Mouse (Mus musculus): Measurements from ENCODE around the gene Gimap1. TPM values are rescaled to one million over a fixed set of nuclear protein-coding genes. Genes with fewer than 3 reads are reported as not detected.

The Gimap1 gene
- polyA plus RNA-seq, 1 experiment from 2014 or later: 5.6 TPM

GRCm38 (mm10) chr6:48787867-48788266, 49.0 kb downstream of the Gimap1 start:
- Histone ChIP-seq H3K4me2 (ENCODE audit: low read depth, low read length) (no peak overlapping the region), H3K27me3 (ENCODE audit: control insufficient read depth, insufficient read depth, low read length) (no peaks in the 10 kb centered on the region), H3K9ac (replicated peaks; ENCODE audit: low read length) (no peak overlapping the region), H3K4me3 (ENCODE audit: low read depth, low read length) (no peak overlapping the region), H3K27ac (replicated peaks; ENCODE audit: low read depth, low read length) (no peak overlapping the region), H3K9me3 (replicated peaks; ENCODE audit: control insufficient read depth, low read length) (no peaks in the 10 kb centered on the region), H3K4me1 (ENCODE audit: control insufficient read depth, insufficient read depth, low read length) (no peaks in the 10 kb centered on the region), H3K36me3 (replicated peaks; ENCODE audit: control insufficient read depth, insufficient read depth, low read depth, low read length) (no peaks in the 10 kb centered on the region)
- WGBS: 78% methylated on average over 2 of the region's 2 CpGs
- no peak for ATAC-seq (replicated peaks; ENCODE audit: insufficient number of reproducible peaks, low FRiP score, low TSS enrichment, low read depth)
- DNase-seq (ENCODE audit: low spot score): no peak

Other genes starting within 250 kb of the Gimap1 start
- gene Atp6v0e2, start 201.4 kb upstream of the Gimap1 start, polyA plus RNA-seq (2014; fragmentation: Nextera tagmentation; extraction: Ambion mirVana): 18.9 and 22.3 TPM in 2 replicates
- gene Lrrc61, start 184.3 kb upstream of the Gimap1 start, polyA plus RNA-seq (2014; fragmentation: Nextera tagmentation; extraction: Ambion mirVana): 10.9 and 14.3 TPM in 2 replicates
- gene Rarres2, start 166.3 kb upstream of the Gimap1 start, polyA plus RNA-seq (2014; fragmentation: Nextera tagmentation; extraction: Ambion mirVana): 3.8 and 4.3 TPM in 2 replicates
- not detected in 2 replicates for gene Gm45021, start 149.4 kb upstream of the Gimap1 start, polyA plus RNA-seq (2014; fragmentation: Nextera tagmentation; extraction: Ambion mirVana)
- 33.5 and 34.2 TPM in 2 replicates for gene Repin1, start 145.2 kb upstream of the Gimap1 start, polyA plus RNA-seq (2014; fragmentation: Nextera tagmentation; extraction: Ambion mirVana)
- gene Gm44965, start 145.1 kb upstream of the Gimap1 start, polyA plus RNA-seq (2014; fragmentation: Nextera tagmentation; extraction: Ambion mirVana): not detected in 2 replicates
- gene Zfp775, start 137.0 kb upstream of the Gimap1 start, polyA plus RNA-seq (2014; fragmentation: Nextera tagmentation; extraction: Ambion mirVana): 7.1 and 7.4 TPM in 2 replicates
- gene AI854703, start 112.3 kb upstream of the Gimap1 start, polyA plus RNA-seq (2014; fragmentation: Nextera tagmentation; extraction: Ambion mirVana): 0.69 and 0.71 TPM in 2 replicates
- 0.20 and 0.25 TPM in 2 replicates for gene Gimap8, start 91.8 kb upstream of the Gimap1 start, polyA plus RNA-seq (2014; fragmentation: Nextera tagmentation; extraction: Ambion mirVana)
- gene Gimap9, start 62.9 kb upstream of the Gimap1 start, polyA plus RNA-seq (2014; fragmentation: Nextera tagmentation; extraction: Ambion mirVana): 9.0 and 10.2 TPM in 2 replicates
- 9.6 and 10.2 TPM in 2 replicates for gene Gimap4, start 54.5 kb upstream of the Gimap1 start, polyA plus RNA-seq (2014; fragmentation: Nextera tagmentation; extraction: Ambion mirVana)
- gene Gimap6, start 30.8 kb upstream of the Gimap1 start, polyA plus RNA-seq (2014; fragmentation: Nextera tagmentation; extraction: Ambion mirVana): 13.9 and 16.9 TPM in 2 replicates
- not detected in 2 replicates for gene Gm28053, start 20.4 kb upstream of the Gimap1 start, polyA plus RNA-seq (2014; fragmentation: Nextera tagmentation; extraction: Ambion mirVana)
- not detected in 2 replicates for gene Gimap7, start 20.4 kb upstream of the Gimap1 start, polyA plus RNA-seq (2014; fragmentation: Nextera tagmentation; extraction: Ambion mirVana)
- 0.63 and 1.2 TPM in 2 replicates for gene Gimap5, start 7.1 kb downstream of the Gimap1 start, polyA plus RNA-seq (2014; fragmentation: Nextera tagmentation; extraction: Ambion mirVana)
- not detected in 2 replicates for gene Gimap3, start 31.8 kb downstream of the Gimap1 start, polyA plus RNA-seq (2014; fragmentation: Nextera tagmentation; extraction: Ambion mirVana)
- gene Tmem176a, start 101.9 kb downstream of the Gimap1 start, polyA plus RNA-seq (2014; fragmentation: Nextera tagmentation; extraction: Ambion mirVana): 30.4 and 32.7 TPM in 2 replicates
- 87.3 and 103 TPM in 2 replicates for gene Tmem176b, start 102.4 kb downstream of the Gimap1 start, polyA plus RNA-seq (2014; fragmentation: Nextera tagmentation; extraction: Ambion mirVana)
- gene Aoc1, start 133.8 kb downstream of the Gimap1 start, polyA plus RNA-seq (2014; fragmentation: Nextera tagmentation; extraction: Ambion mirVana): not detected in 2 replicates
- gene 1600015I10Rik, start 190.8 kb downstream of the Gimap1 start, polyA plus RNA-seq (2014; fragmentation: Nextera tagmentation; extraction: Ambion mirVana): not detected in 2 replicates
- gene Doxl2, start 235.9 kb downstream of the Gimap1 start, polyA plus RNA-seq (2014; fragmentation: Nextera tagmentation; extraction: Ambion mirVana): not detected in 2 replicates
- gene Svs1, start 247.8 kb downstream of the Gimap1 start, polyA plus RNA-seq (2014; fragmentation: Nextera tagmentation; extraction: Ambion mirVana): not detected in 2 replicates